Mouse (Mus musculus) layer of hippocampus, postnatal 10 days (tissue): ENCODE results near the gene Chd1. TPM values are rescaled to one million over a fixed set of nuclear protein-coding genes. Genes with fewer than 3 reads are reported as not detected.
A peak's percentile ranks its signal among the peaks of the same experiment; 100 is the strongest.
"Not testable (repeated sequence)": the region's sequence is repeated elsewhere in the genome, so short reads cannot be mapped to it uniquely, and the experiment has no call there.

Experiments
- DNase-seq, 2 experiments: peaks; one replicate each; pipeline ENCODE4 v3.0.0; 2021; ENCODE audit warnings: low spot score in 2 of 2
- total RNA-seq, 2 experiments: library from RNA; stranded (reverse); gene quantifications; 2 replicates each; pipeline ENCODE4 v1.2.3; 2021

The Chd1 gene
- total RNA-seq, 2 experiments from 2014 or later, result 22.8 to 28.0 TPM

DNA sequence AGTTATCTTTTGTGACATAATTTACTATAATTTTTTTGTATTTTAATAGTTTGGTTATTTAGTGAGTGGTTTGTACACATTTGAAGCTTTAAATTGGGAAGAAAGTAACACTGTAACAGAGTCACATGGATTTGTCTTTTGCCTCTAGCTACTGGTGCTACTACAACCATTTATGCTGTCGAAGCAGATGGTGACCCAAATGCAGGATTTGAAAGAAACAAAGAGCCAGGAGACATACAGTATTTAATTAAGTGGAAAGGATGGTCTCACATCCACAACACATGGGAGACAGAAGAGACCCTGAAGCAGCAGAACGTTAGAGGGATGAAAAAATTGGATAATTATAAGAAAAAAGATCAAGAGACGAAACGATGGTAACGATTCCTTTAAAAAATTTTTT, 26.9 kb downstream of the Chd1 start:
- no peak for DNase-seq

DNA sequence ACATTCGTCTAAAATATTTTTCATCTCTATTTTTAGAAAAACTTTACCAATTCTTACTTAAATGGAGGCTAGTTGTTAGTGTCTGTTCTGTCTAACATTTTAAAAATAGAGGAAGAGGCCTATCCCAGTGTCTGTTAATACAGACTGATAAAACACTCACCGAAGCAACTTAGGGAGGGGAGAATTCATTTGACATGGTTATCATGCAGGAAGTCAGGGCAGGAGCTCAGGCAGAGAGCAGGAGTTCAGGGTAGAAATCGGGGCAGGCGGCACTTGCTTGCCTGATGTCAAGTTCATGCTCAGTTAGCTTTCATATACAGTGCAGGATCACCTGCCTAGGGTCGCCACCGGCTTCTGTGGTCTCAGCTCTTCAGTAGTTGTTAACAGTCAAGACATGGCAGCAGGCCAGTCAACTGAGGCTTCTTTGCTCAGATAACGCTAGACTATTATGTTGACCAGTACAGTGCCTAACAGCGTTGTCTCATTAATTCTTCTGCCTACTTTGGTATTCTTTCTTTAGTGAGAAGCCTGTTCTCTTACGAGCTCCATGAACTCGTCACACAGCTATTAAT, 32.7 kb downstream of the Chd1 start:
- no peak for DNase-seq

DNA sequence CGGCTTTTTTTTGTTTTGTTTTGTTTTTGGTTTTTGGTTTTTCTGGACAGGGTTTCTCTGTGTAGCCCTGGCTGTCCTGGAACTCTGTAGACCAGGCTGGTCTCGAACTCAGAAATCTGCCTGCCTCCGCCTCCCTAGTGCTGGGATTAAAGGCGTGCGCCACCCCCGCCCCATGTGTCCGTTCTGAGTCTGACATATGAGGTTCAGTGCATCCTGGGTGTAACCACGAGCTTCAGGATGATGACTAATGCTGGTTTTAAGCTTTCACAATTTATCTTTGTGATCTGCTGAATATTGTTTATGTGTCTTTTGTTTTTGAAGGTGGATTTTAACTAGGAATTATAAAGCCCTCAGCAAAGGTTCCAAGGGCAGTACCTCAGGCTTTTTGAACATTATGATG, 37.1 kb downstream of the Chd1 start:
- no peak for DNase-seq

- no peak for DNase-seq
Measured at GRCm38 (mm10) chr17:15742953-15743352, 38.2 kb downstream of the Chd1 start.

GRCm38 (mm10) chr17:15743379-15743778, 38.6 kb downstream of the Chd1 start:
- no peak for DNase-seq

GRCm38 (mm10) chr17:15746696-15747095, 41.9 kb downstream of the Chd1 start:
- DNase-seq, result no peak

- no peak for DNase-seq
Measured at GRCm38 (mm10) chr17:15748022-15748421, 43.3 kb downstream of the Chd1 start.

DNA sequence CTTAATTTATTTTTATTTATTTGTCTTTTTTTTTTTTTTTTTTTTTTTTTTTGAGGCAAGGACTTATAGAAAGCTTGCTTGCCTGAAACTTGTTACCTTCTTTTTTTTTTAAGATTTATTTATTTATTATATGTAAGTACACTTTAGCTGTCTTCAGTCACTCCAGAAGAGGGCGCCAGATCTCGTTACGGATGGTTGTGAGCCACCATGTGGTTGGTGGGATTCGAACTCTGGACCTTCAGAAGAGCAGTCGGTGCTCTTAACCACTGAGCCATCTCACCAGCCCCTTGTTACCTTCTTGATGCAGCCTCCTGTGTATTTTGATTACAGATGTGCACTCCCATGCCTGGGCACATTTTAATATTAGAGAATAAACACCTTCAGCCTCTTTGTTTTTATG, 46.5 kb downstream of the Chd1 start:
- DNase-seq, result not testable (repeated sequence)

DNA sequence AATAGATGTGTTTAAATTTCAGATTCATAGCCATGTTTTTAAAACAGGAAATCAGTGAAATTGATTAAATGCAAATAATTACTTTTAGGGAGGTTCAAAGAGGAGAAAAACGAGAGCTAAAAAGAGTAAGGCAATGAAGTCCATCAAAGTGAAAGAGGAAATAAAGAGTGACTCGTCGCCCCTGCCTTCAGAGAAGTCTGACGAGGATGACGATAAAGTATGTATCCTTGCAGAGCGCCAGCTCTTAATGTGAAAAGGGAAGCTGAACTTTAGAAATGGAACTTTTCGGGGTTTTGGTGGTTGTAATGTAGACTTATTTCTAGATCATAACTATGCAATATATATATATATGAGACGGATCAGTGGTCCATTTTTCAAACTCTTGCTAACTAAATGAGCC, 56.4 kb downstream of the Chd1 start:
- no peak for DNase-seq

DNA sequence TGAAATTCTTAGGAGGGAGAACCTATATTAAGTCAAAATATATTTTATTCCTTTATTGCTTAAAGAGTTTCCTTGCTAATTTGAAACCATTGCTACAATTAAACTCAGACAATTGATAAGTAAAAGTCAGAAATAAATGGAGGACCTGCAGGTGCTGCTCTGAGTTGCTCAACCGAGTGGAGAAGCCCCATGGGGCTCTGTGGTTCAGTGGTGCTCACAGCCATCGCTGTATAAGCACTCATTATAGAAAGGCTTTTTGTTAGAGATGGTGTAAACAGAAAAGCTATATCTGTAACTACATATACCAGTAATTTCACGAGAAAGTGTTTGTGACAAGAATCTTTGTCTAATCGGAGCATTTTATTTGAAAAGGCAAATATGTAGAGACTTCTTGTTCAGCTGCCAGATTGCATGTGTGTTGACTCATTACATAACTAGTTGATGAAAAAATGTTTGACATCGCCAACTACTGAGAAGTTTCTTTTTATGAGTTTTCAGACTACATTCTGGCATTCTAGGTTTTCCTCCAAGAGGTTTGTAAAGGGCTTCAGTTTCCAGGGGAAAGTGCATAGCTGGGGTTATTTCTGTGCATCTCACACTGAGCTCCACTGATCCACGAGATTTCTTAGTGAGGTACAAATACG, 64.4 kb downstream of the Chd1 start:
- no peak for DNase-seq

- DNase-seq, result no peak
Measured at GRCm38 (mm10) chr17:15773956-15774355, 69.2 kb downstream of the Chd1 start.

GRCm38 (mm10) chr17:15774565-15775215, 69.9 kb downstream of the Chd1 start:
- no peak for DNase-seq

GRCm38 (mm10) chr17:15776349-15776748, 71.6 kb downstream of the Chd1 start:
- DNase-seq, result no peak

- DNase-seq, result peak in 1 of 2 experiments; percentile 24
Measured at GRCm38 (mm10) chr17:15777979-15778378, 73.2 kb downstream of the Chd1 start.

- peak; percentile 32 to 45 for DNase-seq
Measured at GRCm38 (mm10) chr17:15787036-15787435, 82.3 kb downstream of the Chd1 start.

DNA sequence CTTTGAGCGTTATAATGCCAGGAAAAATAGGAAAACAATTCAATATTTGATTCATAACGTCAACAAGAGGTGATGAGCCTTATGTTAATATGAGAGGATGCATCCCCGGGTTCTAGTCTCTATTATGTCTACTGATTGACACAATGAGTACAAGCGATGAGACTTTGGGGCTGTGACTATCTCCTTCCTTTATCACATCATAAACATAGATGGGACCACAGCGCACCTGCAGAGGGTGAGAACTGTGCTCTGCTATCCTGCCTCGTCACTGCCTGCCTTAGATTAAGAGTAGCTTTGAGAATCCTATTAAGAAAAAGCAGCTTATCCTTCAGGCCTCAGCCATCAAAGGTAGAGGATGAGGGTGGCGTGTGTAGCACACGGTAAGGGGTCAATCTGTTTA, 85.9 kb downstream of the Chd1 start:
- DNase-seq, result no peak

DNA sequence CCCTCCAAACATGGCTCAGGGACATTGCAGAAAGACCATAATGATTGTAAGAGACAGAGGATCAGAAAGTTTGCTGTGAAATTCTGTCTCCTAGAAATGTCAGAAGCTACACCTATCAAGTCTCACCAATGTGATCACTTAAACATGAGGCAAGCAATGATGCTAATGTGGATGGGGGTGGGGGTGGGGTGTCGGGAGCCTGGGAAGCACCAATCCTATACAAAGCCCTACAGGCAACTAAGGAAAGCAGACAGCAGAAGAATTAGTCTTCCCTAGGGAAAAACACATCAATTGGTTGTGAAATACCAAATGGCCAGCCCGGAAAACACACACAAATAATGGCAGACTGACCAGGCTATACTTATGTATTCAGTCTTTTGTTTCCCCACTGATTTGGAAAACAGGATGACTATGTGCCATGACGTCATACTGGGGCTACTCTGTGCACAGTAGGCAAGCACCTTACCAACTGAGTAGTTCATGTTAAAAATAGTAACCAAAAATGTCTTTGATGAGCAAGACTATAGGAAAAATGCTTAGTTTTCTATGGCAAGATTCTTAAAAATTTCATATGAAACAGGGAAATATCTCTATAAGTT, 94.5 kb downstream of the Chd1 start:
- no peak for DNase-seq

GRCm38 (mm10) chr17:15804008-15804812, 99.4 kb downstream of the Chd1 start:
- peak in 1 of 2 experiments; percentile 42 for DNase-seq

DNA sequence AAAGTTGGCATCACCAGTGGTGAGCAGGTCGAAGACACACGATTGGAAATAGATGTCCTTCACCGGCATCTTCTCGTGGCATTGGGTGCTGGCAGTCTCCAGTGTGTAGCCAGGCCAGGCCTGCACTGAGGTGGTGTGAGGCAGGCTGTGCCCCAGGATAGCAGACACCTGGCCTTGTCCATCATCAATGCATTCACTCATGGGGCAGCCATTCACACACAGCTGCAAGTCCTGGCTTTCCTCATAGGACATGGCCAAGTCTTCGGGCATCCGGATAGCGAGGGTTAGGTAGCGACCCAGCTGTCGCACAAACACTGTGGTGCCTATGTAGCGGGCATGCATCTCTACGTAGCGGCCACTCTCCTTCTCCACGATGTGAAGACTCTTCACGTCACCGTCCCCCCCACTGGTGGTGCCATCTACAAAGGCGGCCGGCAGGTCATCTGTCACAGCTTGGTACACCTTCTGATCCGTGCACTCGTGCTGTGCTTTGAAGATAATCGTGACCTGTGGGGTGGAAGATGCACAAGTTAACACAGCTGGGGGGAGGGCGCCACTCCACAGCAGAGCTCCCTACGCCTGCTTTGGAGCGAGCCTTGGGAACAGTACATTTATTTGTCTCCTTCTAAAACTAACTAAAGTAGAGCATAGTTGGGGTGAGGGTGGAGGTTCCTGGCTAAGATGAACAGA, 102.7 kb downstream of the Chd1 start:
- no peak for DNase-seq

DNA sequence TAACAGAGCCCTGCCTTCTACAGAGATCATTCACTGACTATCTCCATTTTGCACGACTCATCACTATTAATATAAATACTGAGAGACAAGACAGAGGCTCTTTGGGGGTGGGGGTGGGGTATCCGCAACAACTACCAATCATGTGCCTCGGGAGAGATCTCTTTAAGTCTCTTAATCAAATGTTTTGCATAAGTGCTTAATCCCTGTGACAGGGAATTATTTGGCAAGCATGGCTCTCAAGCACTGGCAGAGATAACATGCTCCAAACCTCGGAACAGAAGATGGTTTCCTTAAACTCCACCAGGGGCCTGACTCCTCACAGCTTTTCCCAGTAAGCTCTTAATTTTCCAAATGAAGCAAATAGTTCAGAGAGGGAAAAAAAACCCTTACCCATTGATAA, 103.2 kb downstream of the Chd1 start:
- no peak for DNase-seq
